Mouse (Mus musculus): Measurements from ENCODE around the gene Sp3. TPM values are rescaled to one million over a fixed set of nuclear protein-coding genes. Genes with fewer than 3 reads are reported as not detected.

Sp3 gene
- polyA plus RNA-seq (2015; fragmentation: Illumina TruSeq; extraction: RNeasy Lipid Tissue Mini Kit (QIAGEN cat#74804); ENCODE audit: insufficient read depth, low read depth, low replicate concordance): 6.5 TPM

GRCm38 (mm10) chr2:72980337-72981074 lies at the start of gene Sp3:
Sp3 (minus strand) TSS chr2:72980446.

DNA sequence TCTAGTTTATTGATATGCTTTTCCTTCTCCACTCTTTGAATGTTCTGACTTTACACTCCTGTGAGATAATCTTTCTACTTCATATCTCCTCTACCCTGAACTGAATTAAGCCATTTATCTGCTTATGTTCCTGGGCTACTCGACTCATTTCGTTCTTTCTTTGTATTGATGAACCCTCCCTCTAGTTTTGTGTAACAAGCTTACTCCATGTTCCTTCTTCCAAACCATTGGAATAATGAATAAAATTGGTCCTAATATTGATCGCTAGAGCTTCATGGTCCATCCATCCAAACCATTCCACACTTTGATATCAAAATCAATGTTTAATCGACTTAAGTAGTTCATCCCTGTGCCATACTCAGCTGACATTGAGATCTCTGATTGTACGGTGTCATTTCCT lies 6.4 kb upstream of the Sp3 start, which contains the start of gene Gm11084:
TSS of gene Gm11084 (minus strand) at position 101 of the 400 bp plus-strand sequence.

Other genes starting within 250 kb of the Sp3 start
- gene Gm11084, start 6.3 kb upstream of the Sp3 start, polyA plus RNA-seq (2015; fragmentation: Illumina TruSeq; extraction: RNeasy Lipid Tissue Mini Kit (QIAGEN cat#74804); ENCODE audit: insufficient read depth, low read depth, low replicate concordance): not detected
- gene Ola1, start 238.5 kb upstream of the Sp3 start, polyA plus RNA-seq (2015; fragmentation: Illumina TruSeq; extraction: RNeasy Lipid Tissue Mini Kit (QIAGEN cat#74804); ENCODE audit: insufficient read depth, low read depth, low replicate concordance): 8.9 TPM

All from pancreas, adult 10 weeks (tissue).